Mouse (Mus musculus) hindbrain, postnatal 0 days (tissue): ENCODE results near the gene Elf3. TPM values are rescaled to one million over a fixed set of nuclear protein-coding genes. Genes with fewer than 3 reads are reported as not detected.
A peak's percentile ranks its signal among the peaks of the same experiment; 100 is the strongest.

ENCODE experiments used
- ATAC-seq: fragments of 200-750 bp; cut with Nextera tagmentation; 2 replicates; pipeline ENCODE4 v1.8.0; 2017; ENCODE audit warnings: mild to moderate bottlenecking, moderate TSS enrichment, moderate library complexity
- DNase-seq: peaks from one replicate; pipeline ENCODE4 v3.0.0-alpha.2; 2015; ENCODE audit warnings: low spot score
- H3K27ac ChIP-seq: fragments of 300-500 bp; sonication (generic); 2 replicates; pipeline ENCODE4 v1.5.1; 2014; ENCODE audit warnings: mild to moderate bottlenecking
- H3K27me3 ChIP-seq: fragments of 300-500 bp; sonication (generic); 2 replicates; pipeline ENCODE4 v1.6.1; 2014; ENCODE audit warnings: low read length, mixed read lengths; ENCODE audit not compliant: insufficient read depth
- H3K36me3 ChIP-seq: fragments of 300-500 bp; sonication (generic); 2 replicates; pipeline ENCODE4 v1.6.1; 2014; ENCODE audit warnings: low read length, mixed read lengths; ENCODE audit not compliant: insufficient read depth
- H3K4me1 ChIP-seq: fragments of 300-500 bp; sonication (generic); 2 replicates; pipeline ENCODE4 v1.6.1; 2014; ENCODE audit warnings: antibody characterized with exemption, low read length, mixed read lengths; ENCODE audit not compliant: insufficient read depth
- H3K4me2 ChIP-seq: fragments of 300-500 bp; sonication (generic); 2 replicates; pipeline ENCODE4 v1.6.1; 2014; ENCODE audit warnings: low read depth, mild to moderate bottlenecking, low read length, moderate library complexity, mixed read lengths
- H3K4me3 ChIP-seq: fragments of 300-500 bp; sonication (generic); 2 replicates; pipeline ENCODE4 v1.5.1; 2014; ENCODE audit warnings: low read length
- H3K9ac ChIP-seq: fragments of 300-500 bp; sonication (generic); replicated peaks from 2 replicates; pipeline ENCODE4 v1.6.1; 2014; ENCODE audit warnings: mild to moderate bottlenecking, low read length, moderate library complexity, mixed read lengths
- H3K9me3 ChIP-seq: fragments of 300-500 bp; sonication (generic); 2 replicates; pipeline ENCODE4 v1.6.1; 2016; ENCODE audit warnings: low read length, mixed read lengths
- CTCF ChIP-seq: IDR thresholded peaks from 2 replicates; pipeline ENCODE4 v1.5.1; 2016; ENCODE audit warnings: antibody characterized with exemption, control low read depth, low read depth
- WGBS: fragments of 180-500 bp; shearing (Covaris S2); extraction: QIAGEN DNeasy Blood & Tissue Kit; methylation state at CpG from one replicate; pipeline ENCODE4 v1.1.7; 2014; 5-methylcytosine and 5-hydroxymethylcytosine counted together
- polyA plus RNA-seq: library from polyadenylated mRNA; unstranded; fragments of >200 nt; fragmentation: Nextera tagmentation; extraction: Ambion mirVana; gene quantifications from 2 replicates; pipeline ENCODE4 v1.2.1, GENCODE M21; 2015
- total RNA-seq: library from RNA; depleted of rRNA; stranded (reverse); fragments of >200 nt; gene quantifications from 2 replicates; pipeline ENCODE4 v1.2.3, GENCODE M21; 2014

Gene Elf3
- total and polyA plus RNA-seq, 2 experiments from 2014 or later, result 0.10 to 0.54 TPM

DNA sequence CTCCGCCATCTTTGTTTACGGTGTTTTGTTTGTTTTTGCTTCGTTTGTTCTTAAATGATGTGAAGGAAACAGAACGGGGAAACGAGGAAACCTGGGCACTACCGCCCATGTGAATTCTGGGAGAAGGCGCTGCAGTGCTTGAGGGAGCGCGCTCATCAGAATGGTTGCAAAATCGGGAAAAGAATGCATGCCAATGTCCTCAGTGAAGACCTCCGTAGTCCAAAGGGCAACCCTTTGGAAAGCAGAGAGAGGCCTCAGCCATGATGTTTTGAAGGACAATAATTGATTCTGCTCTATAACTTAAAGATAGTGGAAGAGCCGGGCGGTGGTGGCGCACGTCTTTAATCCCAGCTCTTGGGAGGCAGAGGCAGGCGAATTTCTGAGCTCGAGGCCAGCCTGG lies 23.5 kb upstream of the Elf3 start:
- TF ChIP-seq CTCF, result no peak
- Histone ChIP-seq H3K9me3 (no peaks in the 10 kb centered on the region), H3K27ac (no peak overlapping the region), H3K9ac (no peak overlapping the region), H3K4me3 (no peak overlapping the region), H3K36me3 (peaks cover 20% of the 10 kb centered on the region), H3K4me2 (0 out of 2 replicates have a peak overlapping the region, but pooled peaks have one; percentile 2), H3K4me1 (peaks cover 24% of the 10 kb centered on the region; the same call in 1 of the 2 replicates), H3K27me3 (no peaks in the 10 kb centered on the region)
- 95% methylated on average over 17 of the region's 17 CpGs for WGBS
- DNase-seq (no peak), ATAC-seq (no peak)

DNA sequence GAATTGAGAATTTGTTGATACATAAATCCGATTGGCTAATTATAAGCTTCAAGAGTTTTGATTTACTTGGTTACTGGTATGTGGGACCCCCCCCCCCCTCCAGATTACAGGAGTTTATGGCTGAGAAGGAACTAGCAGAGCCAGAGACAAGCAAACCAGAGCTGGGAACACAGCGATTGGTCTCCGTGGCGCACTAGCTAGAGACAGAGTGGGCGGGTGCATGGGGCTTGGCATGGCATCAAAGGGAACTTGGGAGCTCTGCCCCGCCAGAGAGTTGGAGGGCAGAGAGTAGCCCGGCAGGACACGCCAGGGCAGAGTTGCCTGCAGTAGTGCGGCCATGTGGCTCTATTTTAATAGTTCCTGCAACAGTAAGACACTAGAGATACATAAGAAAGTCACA lies 22.3 kb upstream of the Elf3 start:
- Histone ChIP-seq H3K9me3 (no peaks in the 10 kb centered on the region), H3K4me2 (0 out of 2 replicates have a peak overlapping the region, but pooled peaks have one; percentile 2), H3K27me3 (no peaks in the 10 kb centered on the region), H3K36me3 (peaks cover 30% of the 10 kb centered on the region), H3K4me3 (no peak overlapping the region), H3K4me1 (peaks cover 24% of the 10 kb centered on the region; the same call in 1 of the 2 replicates), H3K9ac (no peak overlapping the region), H3K27ac (no peak overlapping the region)
- TF ChIP-seq CTCF, result no peak
- 42% methylated on average over 9 of the region's 9 CpGs for WGBS
- peak; percentile 85 for DNase-seq
- ATAC-seq, result peak; percentile 42; the same call in 1 of the 2 replicates

DNA sequence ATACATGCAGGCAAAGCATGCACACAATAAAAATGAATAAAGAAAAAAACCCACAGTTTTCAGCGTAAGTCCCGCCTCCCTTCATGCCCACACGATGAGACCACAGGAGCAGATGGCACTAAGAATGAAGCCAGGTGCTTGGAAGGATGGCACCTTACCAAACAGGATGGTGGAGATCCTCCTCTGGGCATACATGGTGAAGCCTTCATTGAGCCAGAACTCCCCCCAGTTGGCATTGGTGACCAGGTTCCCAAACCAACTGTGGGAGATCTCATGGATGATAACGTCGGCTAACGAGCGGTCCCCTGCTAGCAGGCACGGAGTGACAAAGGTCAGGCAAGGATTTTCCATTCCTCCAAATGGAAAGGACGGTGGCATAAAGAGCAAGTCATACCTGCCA lies 13.0 kb upstream of the Elf3 start:
- Histone ChIP-seq H3K27ac (no peak overlapping the region), H3K4me2 (no peak overlapping the region), H3K9me3 (no peaks in the 10 kb centered on the region), H3K4me1 (no peaks in the 10 kb centered on the region), H3K9ac (no peak overlapping the region), H3K4me3 (no peak overlapping the region), H3K36me3 (peaks cover 34% of the 10 kb centered on the region), H3K27me3 (no peaks in the 10 kb centered on the region)
- DNase-seq, result no peak
- ATAC-seq, result no peak
- WGBS, result 78% methylated on average over 9 of the region's 9 CpGs
- TF ChIP-seq CTCF, result no peak

DNA sequence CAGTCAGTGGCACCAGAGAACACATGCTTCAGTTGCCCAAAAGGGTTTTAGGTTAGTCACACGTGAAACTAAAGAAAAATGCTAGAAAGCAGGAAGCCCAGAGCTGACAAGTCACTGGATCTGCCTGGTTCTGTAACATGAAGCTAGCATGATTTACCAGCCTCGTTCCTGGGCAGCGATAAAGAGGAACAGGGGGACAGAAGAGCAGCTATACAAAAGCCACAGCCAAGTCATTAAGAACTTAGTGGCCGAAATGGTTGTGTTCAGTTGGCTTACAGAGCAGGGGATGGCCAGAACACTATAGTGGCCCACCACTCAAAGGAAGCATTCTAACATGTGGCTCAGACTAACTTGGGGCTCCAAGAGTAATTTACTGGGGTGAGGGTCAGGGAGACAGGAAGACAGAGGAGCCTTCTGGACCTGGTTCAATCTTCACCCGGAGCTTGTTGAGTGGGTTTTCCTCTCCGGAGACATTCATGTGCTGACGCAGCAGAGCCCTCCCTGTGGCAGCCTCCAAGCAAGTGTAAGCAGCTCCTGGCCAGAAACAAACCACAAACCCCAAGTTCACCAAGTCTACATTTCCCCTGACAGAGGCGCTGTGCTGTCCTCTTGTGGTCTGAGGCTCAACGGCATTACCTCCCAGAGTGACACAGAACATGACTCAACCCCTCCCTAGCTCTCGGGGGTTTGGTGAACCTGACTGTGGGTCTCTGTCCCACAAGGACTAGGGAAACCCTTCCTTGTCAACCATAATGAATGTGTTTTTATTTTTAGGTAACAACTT lies 9.5 kb upstream of the Elf3 start:
- no peaks in the 10 kb centered on the region for H3K9me3 ChIP-seq
- ATAC-seq, result no peak
- H3K27me3 ChIP-seq, result no peaks in the 10 kb centered on the region
- no peak for DNase-seq
- H3K4me2 ChIP-seq, result no peak overlapping the region
- H3K27ac ChIP-seq, result no peak overlapping the region
- no peak overlapping the region for H3K4me3 ChIP-seq
- no peaks in the 10 kb centered on the region for H3K4me1 ChIP-seq
- TF ChIP-seq CTCF, result no peak
- peaks cover 43% of the 10 kb centered on the region for H3K36me3 ChIP-seq
- 89% methylated on average over 10 of the region's 10 CpGs for WGBS
- no peak overlapping the region for H3K9ac ChIP-seq

DNA sequence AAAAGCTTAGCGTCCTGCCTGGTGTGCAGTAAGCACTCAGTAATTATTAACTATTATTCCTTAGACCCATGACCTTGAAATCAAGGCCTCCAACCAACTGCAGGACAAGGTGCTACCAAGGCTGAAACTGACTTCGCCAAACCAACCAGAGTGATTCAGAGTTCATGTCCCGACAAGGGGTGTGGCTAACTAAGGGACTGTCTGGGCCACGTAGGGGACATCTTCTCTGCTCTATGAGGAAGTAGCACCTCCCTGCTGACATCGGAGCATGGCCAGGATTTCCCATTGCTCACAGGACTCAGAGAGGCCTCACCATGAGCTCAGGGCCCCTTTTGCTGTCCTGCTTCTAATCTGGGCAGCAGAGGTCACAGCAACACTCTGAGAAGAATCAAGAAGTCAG lies 7.5 kb upstream of the Elf3 start:
- Histone ChIP-seq H3K9me3 (no peaks in the 10 kb centered on the region), H3K4me1 (no peaks in the 10 kb centered on the region), H3K27ac (no peak overlapping the region), H3K4me3 (no peak overlapping the region), H3K27me3 (no peaks in the 10 kb centered on the region), H3K4me2 (no peak overlapping the region), H3K9ac (no peak overlapping the region), H3K36me3 (peaks cover 55% of the 10 kb centered on the region)
- no peak for TF ChIP-seq CTCF
- DNase-seq (no peak), ATAC-seq (no peak)
- 87% methylated on average over 5 of the region's 5 CpGs for WGBS

DNA sequence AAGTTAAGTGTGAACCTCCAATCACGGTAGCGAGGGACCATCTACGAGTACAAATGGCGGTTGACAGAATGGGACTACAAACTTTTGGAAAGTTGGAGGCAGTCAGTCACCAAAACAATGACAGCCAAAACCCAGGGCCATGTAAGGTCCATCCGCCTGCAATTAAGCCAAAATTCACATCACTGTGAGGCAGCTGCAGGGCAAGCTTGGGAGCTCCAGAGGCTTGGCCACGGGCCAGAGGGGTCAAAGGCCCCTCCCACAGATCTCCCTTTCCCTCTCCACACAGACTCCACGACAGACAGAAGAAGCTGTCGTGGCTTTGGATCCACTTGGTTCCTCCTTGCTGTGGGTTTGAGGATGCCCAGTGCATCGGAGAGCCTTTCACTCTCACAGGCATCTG lies 4.9 kb upstream of the Elf3 start:
- H3K9me3 ChIP-seq, result no peaks in the 10 kb centered on the region
- no peak overlapping the region for H3K4me2 ChIP-seq
- no peak overlapping the region for H3K27ac ChIP-seq
- no peak overlapping the region for H3K4me3 ChIP-seq
- H3K9ac ChIP-seq, result no peak overlapping the region
- DNase-seq (no peak), ATAC-seq (no peak)
- no peak for TF ChIP-seq CTCF
- no peaks in the 10 kb centered on the region for H3K27me3 ChIP-seq
- H3K4me1 ChIP-seq, result peaks cover 7% of the 10 kb centered on the region; the same call in 1 of the 2 replicates
- H3K36me3 ChIP-seq, result peaks cover 50% of the 10 kb centered on the region
- 75% methylated on average over 9 of the region's 9 CpGs for WGBS

DNA sequence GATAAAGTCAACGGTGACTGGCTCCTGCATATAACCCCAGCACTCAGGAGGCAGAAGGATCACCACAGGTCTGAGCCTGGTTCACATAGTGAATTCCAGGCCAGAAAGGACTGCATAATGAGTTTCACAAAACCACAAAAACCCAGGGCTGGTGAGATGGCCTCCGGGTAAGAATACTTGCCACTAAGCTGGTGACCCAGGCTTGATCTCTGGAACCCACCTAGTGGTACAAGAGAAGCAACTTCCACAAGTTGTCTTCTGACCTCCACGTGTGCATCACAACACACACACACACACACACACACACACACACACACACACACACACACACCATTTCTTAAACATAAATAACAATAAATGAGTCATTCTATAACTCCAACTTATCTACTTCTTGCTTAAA lies 4.0 kb upstream of the Elf3 start:
- Histone ChIP-seq H3K4me1 (peaks cover 8% of the 10 kb centered on the region; the same call in 1 of the 2 replicates), H3K4me2 (no peak overlapping the region), H3K4me3 (no peak overlapping the region), H3K27me3 (no peaks in the 10 kb centered on the region), H3K27ac (no peak overlapping the region), H3K9ac (no peak overlapping the region), H3K36me3 (peaks cover 40% of the 10 kb centered on the region), H3K9me3 (no peaks in the 10 kb centered on the region)
- 85% methylated on average over 3 of the region's 3 CpGs for WGBS
- no peak for TF ChIP-seq CTCF
- no peak for ATAC-seq
- no peak for DNase-seq
